Mouse (Mus musculus) cerebellum, adult 9-10 months (tissue): Measurements from ENCODE around the gene Rnf207.

Experiments
- DNase-seq: peaks from one replicate; pipeline ENCODE4 v3.0.0; 2022

Rnf207 gene

DNA sequence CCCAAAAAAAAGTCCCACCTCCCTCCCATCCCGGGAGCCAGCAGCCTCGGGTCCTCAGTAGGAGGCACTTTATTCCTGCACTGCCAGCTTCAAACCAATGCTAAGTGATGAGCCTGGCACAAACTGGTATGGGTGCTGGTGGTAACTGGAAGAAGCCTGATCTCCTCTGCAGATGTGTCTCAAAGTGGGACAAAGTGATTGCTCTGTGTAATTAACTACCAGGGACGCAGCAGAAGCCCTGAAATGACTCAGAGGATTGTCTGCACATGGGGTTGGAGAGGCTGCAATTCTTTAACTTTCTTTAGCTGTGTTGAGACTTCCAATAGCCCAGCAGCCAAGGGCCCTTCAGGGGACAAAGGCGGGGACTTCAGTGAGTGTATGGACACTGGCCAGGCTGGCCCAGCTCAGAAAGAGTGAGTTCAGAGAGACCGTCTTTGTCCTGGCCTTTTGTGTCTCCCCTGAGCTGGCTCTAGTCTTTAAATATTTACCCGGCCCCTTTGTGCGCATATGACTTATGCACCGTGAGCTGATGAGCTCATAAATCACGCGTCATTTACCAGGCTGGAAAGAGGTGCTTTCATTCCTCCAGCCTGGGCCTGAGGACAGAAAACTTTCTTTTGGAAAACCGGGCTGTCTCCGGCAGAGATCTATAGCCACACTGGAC is 26.6 kb downstream of the Rnf207 start:
- no peak for DNase-seq

DNA sequence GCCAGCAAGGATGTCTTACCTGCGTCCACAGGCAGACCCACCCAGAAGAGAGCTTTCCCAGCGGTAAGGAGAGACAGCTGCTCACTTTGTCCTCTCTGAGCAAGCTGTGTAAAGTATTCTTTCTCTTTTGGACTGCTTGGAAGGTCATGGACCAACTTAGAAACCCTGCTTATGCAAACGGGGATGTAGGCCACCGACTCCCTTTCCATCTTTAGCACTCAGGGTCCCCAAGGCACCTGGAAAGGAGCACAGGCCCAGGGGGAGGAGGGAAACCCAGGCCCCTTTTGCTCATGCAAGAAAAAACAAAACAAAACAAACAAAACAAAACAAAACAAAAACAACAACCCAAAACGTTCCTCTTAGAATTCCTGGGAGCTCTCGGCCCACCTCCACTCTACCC is 27.2 kb downstream of the Rnf207 start, which contains the start of gene Hes3:
TSS of gene Hes3 (minus strand) at position 101 of the 400 bp plus-strand sequence.
- no peak for DNase-seq

DNA sequence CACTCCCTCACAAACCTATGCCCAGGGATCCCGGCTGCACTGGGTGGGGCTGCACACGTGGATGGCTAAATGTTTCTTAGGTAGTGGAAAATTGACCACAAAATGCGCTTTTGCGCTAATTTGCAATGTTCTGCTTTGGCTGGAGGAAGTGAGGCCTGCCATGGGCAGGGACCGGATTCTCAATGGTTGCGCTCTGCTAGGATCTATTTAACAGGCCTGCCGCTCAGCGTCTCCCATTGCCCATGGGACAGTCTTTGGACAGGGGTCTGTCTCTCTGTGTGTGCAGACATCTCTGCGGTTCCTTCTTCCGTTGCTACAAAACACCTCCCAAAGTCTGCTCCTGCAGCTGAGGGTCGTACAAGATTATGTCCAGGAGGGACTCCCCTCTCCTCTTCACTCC is 27.8 kb downstream of the Rnf207 start:
- no peak for DNase-seq

DNA sequence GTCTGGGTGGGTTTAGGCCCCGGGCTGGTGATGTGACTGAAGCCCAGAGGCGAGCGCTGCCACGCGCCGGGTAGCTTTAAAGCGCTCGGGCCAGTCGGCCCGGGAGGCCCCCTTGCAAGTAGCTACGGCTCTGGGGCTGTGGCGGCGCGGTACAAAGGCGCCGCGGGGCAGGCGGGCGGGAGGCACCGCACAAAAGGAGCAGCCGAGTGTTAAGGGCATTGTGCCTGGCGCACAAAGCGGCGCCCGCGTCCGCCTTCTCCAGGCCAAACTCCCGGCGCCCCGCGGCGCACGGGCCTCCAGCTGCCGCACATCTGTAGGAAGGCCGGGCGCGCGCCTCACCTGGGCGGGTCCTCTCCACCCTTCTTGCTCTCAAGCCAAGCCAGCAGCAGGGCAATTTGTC is 28.4 kb downstream of the Rnf207 start:
- no peak for DNase-seq

DNA sequence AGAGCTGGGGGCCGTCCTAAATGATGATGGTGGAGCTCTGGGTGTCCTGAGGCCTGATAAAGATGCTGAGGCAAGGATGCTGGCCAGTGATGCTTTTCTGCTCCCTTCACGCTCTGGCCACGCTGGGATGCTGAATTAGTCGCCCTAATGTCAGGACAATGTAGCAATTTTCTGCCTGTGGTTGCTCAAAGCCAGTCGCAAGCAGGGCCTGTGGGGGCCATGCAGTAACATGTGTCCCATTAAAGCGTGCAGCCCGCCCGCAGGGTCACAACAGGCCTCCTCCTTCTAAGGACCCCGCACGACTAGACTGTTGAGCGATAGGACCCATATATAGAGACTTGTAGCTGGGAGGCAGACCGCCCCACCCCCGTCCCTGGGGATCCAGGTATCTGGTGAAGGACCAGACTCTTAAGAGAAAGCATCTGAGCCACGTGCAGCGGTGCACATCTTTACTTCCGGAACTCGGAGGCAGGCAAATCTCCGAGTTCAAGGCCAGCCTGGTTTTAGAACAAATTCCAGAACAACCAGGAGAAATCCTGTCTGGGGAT is 30.3 kb downstream of the Rnf207 start:
- DNase-seq, result no peak

DNA sequence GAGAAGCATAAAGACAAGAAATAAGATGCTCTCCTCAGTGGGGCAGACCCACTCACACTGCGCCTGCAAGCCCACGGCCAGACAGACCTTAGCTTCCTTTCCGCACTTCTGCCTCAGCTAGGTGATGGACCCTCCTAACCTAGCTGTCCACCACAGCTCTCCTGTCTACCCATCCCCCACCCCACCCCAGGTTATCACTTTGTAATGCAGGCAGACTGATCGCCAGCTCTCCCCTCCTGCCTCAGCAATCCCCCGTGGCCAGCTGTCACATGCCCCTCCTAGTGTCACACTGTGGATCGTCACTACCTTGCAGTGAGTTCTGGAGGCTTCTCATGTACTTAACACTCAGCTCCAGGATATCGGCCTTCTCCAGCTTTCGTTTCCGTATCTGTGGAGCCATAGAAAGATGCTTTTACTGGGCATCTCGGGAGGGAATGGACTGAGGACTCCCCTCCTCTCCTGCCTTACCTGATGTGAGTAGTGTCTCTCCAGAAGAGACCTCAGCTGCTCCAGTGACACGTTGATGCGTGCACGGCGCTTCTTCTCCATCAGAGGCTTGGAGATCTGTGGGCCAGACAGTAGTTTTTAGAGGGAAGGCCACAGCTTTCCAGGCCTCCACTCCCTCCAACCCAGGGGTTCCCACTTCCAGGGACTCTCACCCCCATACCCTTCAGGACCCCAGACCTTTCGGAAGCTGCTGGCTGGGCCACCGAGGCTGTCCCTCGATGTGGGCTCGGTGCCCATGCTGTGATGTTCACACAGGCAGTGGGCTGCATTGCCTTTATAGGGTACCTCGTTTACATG is 31.3 kb downstream of the Rnf207 start:
- DNase-seq, result no peak

DNA sequence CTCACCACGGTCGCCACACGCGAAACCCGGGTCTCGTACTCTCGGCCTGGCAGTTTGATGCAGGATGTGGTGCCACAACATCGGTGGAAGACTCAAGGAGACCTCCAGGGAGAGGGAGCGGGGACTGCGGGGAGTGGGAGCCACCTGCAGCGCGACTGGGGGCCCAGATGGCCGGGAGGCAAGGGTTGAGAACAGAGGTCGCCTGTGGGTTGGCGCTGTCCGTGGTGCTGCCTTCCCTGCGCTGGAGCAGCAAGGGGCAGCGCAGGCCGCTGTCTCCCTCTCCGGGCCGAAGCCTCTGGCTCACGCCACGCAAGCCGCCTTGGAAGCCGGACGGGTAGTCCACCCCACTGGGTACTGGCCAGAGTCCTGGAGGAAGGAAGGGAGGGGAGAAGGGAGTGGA is 31.9 kb downstream of the Rnf207 start:
- no peak for DNase-seq

DNA sequence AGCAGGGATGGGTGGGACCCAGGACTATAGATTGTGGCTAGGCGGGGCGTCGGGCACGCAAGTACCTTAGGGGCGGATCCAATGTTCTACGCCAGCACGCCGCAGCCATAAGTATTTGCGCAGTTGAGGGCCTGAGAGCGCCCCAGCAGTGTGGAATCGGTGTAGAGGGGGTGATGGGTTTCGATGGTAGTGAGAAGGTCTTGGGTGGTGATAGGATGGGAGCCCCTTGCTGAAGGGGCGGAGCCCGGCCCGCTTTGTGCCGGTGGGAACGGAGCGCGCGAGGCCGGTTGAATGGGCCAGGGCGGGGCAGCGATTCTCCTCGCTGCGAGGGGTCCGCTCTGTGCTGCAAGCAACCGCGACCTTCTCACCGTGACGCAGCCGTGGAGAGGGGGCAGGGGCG is 32.6 kb downstream of the Rnf207 start:
- no peak for DNase-seq

DNA sequence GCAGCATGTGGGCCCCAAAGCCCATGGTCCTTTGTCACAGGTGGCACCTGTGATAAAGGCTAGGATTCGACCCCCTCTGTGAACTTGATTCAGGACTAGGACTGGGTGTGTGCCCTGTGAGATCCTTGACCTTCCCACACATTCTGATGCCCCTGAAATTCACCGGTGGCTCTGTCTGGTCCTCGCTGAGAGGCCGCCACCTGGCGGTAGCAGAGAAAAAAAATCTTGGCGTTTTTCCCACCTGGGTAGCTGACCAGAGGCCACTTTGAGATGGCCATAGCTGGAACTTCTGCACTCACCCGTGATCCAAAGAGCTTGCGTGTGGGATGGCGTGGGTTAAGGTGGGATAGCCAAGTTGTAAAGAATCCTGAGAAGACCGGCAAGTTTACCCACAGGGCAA is 33.3 kb downstream of the Rnf207 start:
- DNase-seq, result peak; percentile 92

DNA sequence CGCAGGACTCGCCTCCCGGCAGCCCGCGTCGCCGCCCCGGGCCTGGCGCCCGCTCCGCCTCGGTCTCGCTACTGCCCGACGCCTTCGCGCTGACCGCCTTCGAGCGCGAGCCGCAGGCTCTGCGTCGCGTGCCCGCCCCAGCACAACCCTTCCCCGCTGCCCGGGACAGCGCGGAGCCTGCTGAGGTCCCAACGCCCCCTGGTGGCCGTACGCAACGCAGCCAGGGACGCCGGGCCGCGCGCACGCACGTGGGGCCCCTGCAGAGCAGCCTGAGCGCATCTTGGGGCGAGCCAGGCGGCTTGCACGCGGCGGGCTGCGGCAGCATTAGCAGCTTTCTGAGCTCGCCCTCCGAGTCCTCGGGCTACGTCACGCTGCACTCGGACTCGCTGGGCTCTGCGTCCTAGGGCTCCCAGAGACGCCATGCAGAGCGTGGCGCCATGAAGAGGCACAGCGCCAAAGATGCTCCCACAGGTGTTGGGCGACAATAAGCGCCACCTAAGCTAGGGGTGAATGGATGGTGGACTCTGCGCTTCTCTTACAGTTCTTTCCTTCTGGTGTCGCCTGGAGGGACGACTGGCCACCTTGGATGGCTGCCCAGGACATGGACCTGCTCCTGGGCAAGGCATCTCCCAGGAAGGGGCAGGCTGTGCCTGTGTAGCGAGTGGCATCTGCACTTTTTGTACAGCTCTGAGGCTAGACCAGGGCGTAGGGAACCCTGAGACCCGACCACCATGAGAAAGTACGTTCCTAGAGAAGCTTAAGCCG is 35.4 kb downstream of the Rnf207 start:
- peak; percentile 86 for DNase-seq

DNA sequence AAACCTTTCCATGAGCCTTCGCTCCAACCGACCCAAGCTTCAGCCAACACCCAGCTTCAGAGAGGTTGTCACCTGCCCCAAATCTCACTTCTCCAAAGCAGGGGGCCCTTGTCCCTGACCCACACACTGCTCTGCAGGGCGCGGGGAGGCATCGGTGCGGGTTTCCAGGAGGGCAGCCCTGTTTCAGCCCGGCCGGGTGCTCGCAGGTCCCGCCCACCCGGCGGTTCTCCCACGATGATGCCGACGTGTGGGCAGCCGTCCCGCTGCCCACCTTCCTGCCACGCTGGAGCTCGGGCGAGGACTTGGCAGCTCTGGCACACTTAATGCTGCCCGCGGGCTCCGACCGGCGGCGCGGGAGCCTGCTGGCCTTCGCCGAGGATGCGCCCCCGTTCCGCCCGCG is 36.1 kb downstream of the Rnf207 start:
- no peak for DNase-seq

DNA sequence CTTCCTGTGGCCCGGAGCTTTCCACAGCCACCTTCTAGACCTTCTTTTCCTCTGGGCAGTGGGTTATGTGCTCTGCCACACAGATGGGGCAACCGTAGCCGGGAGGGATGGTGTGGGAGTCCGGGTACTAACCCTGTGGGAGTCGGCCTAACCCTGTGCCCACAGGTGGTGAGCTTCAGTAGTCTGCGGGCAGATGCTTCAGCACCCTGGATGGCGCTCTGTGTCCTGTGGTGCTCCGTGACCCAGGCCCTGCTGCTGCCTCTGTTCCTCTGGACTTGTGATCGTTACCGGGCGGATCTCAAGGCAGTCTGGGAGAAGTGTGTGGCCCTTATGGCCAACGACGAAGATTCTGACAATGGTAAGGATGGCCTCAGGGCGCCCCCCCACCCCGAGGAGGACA is 37.2 kb downstream of the Rnf207 start:
- DNase-seq, result no peak

DNA sequence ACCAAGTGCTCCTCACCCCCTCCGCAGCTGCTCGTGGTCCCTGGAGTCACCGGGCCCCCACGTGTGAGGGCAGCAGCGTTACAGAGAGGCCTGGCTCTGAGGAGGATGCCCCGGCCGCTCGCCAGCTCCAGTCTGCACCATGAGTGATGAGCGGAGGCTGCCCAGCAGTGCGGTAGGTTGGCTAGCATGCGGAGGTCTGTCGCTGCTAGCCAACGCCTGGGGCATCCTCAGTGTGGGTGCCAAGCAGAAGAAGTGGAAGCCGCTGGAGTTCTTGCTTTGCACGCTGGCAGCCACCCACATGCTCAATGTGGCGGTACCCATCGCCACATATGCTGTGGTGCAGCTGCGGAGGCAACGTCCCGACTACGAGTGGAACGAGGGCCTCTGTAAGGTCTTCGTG is 39.8 kb downstream of the Rnf207 start:
- no peak for DNase-seq

DNA sequence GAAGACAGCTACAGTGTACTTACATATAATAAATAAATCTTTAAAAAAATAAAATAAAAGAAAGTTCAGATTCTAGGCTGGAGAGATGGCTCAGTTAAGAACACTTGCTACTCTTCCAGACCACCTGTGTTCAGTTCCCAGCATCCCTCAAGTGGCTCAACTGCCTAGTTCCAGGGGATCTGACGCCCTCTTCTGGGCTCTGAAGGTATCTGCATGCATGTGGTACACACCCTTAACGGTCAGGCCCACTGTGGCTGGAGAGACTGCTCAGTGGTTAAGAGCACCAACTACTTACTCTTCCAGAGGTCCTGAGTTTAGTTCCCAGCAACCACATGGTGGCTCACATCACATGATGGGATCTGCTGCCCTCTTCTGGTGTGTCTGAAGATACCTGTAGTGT is 40.9 kb downstream of the Rnf207 start:
- DNase-seq, result no peak

DNA sequence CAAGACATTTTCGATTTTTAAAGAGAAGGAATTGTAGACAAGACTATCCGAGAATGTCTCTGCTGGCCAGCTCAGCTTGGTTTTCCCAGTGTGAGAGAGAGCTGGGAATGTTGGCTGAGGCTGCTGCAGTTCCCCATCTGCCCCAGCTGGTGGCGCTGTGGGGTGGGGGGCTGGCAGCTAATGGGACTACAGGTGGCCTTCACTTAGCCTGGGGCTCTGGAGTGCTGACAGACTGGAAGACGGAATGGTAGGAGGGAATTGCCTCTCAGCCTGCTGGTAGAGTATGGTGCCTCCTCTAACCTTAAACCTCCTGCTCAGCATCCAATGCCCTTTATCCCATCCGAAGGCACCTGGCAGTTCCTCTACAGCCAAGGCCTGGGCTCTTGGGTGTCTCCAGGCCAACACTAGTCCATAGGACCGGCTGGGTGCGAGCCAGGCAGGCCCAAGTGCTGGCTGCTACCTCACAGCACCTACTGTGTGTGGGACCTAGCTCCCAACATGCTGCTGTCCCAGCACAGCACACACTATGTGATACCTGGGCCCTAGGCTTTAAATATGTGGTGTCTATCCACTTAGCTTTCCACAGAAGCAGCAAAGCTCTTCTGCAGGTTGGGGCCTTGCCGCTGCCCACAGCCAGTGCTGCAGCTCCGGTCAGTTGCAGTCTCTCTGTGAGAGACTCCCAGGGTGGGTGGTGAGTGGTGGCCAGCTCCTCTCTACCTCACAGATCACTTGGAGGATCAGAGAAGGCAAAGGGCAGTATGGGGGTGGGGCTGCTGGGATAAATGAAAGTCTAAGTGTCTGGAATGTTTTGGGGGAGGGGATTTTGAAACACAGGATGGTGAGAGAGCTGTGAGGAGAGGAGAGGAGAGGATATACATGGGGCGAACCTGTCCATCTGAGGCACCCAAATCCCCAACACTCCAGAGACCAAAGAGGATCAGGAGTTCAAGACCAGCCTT is 42.1 kb downstream of the Rnf207 start:
- DNase-seq, result peak; percentile 79

DNA sequence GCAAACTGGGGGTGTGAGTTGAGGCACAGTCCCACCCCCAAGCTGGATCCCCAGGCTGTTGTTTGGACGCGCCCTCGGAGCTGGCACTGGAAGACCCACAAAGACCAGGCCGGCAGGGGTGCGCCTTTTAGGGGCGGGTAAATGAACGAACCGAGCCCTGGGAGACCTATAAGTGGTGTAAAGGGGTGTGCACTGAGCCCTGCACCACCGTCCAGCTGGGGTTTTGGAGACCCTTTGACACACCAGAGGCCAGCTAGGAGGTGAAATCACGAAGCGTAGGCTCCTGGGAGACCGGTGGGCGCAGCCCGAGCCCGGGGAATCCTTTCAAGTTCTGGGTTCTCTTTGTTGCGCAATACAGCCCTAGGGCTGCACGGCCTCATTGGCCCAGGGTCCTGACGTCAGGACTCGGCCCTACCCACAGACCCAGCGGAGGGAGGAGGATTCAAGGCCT is 44.1 kb downstream of the Rnf207 start:
- no peak for DNase-seq

DNA sequence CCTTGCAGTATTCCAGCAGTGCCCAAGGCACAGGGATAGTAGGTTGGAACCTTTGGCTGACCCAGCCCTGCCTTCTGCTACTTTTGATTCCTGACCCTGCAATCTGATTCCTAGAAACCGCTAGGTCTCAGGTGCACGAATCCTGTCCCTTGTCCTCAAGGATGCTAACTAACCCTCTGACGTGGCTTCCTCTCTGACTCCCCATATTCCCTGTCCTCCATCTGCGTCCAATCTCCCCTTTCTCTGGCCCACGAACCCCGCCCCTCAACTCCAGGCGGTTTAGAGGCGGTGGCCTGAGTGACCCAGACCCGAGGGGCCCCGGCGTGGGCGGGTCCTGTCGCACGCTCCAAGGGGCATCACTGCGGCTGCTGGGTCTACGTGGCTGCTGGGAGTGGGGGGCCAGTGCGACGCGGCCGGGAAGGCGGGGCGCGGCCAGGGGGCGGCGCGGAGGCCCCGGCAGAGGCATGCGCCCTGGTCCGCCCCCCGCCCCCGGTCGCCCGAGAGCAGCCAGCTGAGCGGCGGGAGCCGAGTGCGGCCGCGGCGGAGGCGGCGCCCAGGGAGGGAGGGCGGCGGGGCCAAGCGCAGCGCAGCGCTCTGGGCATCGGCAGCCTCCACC is 45.1 kb downstream of the Rnf207 start, which contains the start of gene Gpr153:
TSS of gene Gpr153 (plus strand) at position 612 of the 616 bp plus-strand sequence.
- DNase-seq, result peak; percentile 54

DNA sequence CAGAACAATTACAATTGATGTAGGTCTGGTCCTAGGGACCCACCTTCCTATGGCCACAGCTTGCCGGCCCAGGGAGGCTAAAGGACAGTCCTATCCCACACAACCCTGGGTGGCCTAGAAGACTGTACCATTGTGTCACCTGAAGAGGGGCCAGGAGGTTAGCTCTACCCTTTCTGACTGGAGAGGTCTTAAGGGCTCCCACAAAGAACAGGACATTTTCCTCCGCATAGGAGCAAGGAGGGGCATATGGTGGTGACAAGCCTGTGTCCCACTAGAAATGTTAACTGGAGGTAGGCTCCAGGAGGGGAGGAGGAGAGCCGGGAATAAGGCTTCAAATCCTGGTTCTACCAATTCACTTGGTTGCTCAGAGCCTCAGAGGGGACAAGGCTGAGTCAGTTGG is 45.6 kb downstream of the Rnf207 start:
- DNase-seq, result no peak

DNA sequence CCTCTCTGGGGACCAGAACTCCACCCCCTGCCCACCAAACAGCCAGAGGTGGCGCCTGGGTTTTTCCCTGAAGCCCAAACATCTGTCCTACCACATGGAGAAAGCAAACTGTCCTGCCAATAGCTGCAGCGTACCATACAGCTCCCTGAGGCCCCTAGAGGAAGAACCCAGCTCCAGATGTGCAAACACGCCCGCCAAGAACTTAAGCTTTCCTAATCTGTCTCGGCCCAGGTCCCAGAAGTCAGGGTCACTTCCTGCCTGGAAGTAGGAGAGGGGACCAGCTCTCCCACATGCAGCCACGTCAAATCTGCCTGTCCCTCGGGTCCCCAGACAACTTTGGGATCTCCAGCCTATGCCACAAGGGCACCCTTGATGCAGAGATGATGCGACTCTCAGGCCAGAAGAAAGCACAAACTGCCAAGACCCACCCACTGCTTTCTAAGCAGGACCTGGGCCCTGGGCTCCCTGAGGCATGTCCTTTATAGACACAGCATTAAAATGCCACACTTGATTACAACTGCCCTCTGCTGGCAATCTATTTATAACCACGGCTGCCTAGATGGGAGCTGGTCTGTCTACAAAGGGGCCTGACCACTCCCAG is 46.2 kb downstream of the Rnf207 start:
- peak; percentile 66 for DNase-seq

DNA sequence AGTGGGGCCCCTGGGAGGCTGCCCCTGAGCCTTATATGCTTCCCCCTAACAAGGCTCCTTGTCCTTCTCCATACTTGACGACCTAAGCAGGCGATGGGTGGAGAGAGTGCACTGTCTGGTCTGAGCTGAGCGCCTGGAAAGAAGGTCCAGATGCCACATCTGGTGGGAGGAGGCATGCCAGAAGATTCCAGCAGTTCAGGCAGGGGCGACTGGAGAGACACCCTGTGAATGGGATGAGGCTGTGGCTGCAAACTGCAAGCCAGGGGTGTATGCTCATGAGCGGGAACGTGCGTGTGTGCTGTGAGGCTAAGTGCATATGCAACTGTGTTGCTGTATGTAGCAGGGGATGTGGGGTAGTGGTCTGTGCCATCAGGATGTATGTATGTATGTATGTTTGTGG is 46.8 kb downstream of the Rnf207 start:
- DNase-seq, result no peak

DNA sequence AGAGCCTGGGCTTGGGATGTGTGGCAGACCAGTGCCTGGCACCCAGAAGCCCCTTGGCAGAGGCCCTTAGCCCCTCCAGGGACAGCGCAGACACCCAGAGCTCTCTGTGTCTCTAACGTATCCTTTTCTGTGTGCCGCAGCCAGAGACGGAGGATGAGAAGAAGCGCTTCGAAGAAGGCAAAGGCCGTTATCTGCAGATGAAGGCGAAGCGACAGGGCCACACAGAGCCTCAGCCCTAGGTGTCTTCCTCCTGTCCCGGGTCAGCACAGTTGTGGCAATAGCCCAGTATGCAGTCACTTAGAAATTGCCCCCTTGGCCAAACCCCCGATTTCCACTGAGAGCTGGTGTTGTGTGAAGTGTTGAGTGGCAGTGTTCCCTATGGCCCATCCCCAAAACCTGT is 47.5 kb downstream of the Rnf207 start:
- no peak for DNase-seq
